Mouse (Mus musculus): Measurements from ENCODE around the gene Mrtfb. TPM values are rescaled to one million over a fixed set of nuclear protein-coding genes. Genes with fewer than 3 reads are reported as not detected.

The Mrtfb gene
- polyA plus RNA-seq, 1 experiment from 2014 or later: 23.7 TPM

GRCm38 (mm10) chr16:13414566-13414965 lies 158.3 kb downstream of the Mrtfb start:
- Histone ChIP-seq H3K4me3 (no peak overlapping the region), H3K27ac (no peak overlapping the region), H3K4me2 (no peak overlapping the region), H3K27me3 (no peaks in the 10 kb centered on the region), H3K9ac (no peak overlapping the region), H3K9me3 (no peaks in the 10 kb centered on the region), H3K36me3 (peaks cover 36% of the 10 kb centered on the region), H3K4me1 (no peaks in the 10 kb centered on the region)
- WGBS: 86% methylated on average over 7 of the region's 7 CpGs
- no peak for ATAC-seq (ENCODE audit: borderline replicate concordance, extremely low read depth, low FRiP score, low TSS enrichment)

- no peaks in the 10 kb centered on the region for H3K4me1 ChIP-seq
- H3K4me3 ChIP-seq: no peak overlapping the region
- H3K9me3 ChIP-seq: no peaks in the 10 kb centered on the region
- H3K36me3 ChIP-seq: peaks cover 32% of the 10 kb centered on the region
- H3K27me3 ChIP-seq: no peaks in the 10 kb centered on the region
- WGBS: 83% methylated on average over 4 of the region's 4 CpGs
- H3K4me2 ChIP-seq: no peak overlapping the region
- ATAC-seq (ENCODE audit: borderline replicate concordance, extremely low read depth, low FRiP score, low TSS enrichment): no peak
- H3K27ac ChIP-seq: no peak overlapping the region
- no peak overlapping the region for H3K9ac ChIP-seq
Observed at GRCm38 (mm10) chr16:13414972-13415371, 158.7 kb downstream of the Mrtfb start.

GRCm38 (mm10) chr16:13415465-13415864 lies 159.2 kb downstream of the Mrtfb start:
- Histone ChIP-seq H3K4me3 (no peak overlapping the region), H3K9me3 (no peaks in the 10 kb centered on the region), H3K4me1 (no peaks in the 10 kb centered on the region), H3K36me3 (peaks cover 27% of the 10 kb centered on the region), H3K4me2 (no peak overlapping the region), H3K27ac (no peak overlapping the region), H3K9ac (no peak overlapping the region), H3K27me3 (no peaks in the 10 kb centered on the region)
- 96% methylated on average over 6 of the region's 6 CpGs for WGBS
- no peak for ATAC-seq (ENCODE audit: borderline replicate concordance, extremely low read depth, low FRiP score, low TSS enrichment)

GRCm38 (mm10) chr16:13416465-13416864 lies 160.2 kb downstream of the Mrtfb start:
- Histone ChIP-seq H3K4me2 (no peak overlapping the region), H3K27ac (no peak overlapping the region), H3K9me3 (no peaks in the 10 kb centered on the region), H3K9ac (no peak overlapping the region), H3K36me3 (peaks cover 17% of the 10 kb centered on the region), H3K4me1 (no peaks in the 10 kb centered on the region), H3K27me3 (no peaks in the 10 kb centered on the region), H3K4me3 (no peak overlapping the region)
- ATAC-seq (ENCODE audit: borderline replicate concordance, extremely low read depth, low FRiP score, low TSS enrichment): no peak
- WGBS: 49% methylated on average over 10 of the region's 10 CpGs

GRCm38 (mm10) chr16:13417904-13418303 lies 161.6 kb downstream of the Mrtfb start:
- H3K9ac ChIP-seq: no peak overlapping the region
- ATAC-seq (ENCODE audit: borderline replicate concordance, extremely low read depth, low FRiP score, low TSS enrichment): no peak
- 53% methylated on average over 5 of the region's 5 CpGs for WGBS

GRCm38 (mm10) chr16:13419752-13420151 lies 163.5 kb downstream of the Mrtfb start:
- Histone ChIP-seq H3K9me3 (no peaks in the 10 kb centered on the region), H3K4me1 (no peaks in the 10 kb centered on the region), H3K27me3 (no peaks in the 10 kb centered on the region), H3K4me3 (no peak overlapping the region), H3K9ac (no peak overlapping the region), H3K27ac (no peak overlapping the region), H3K4me2 (no peak overlapping the region), H3K36me3 (no peaks in the 10 kb centered on the region)
- WGBS: 51% methylated on average over 2 of the region's 2 CpGs
- ATAC-seq (ENCODE audit: borderline replicate concordance, extremely low read depth, low FRiP score, low TSS enrichment): no peak

More at GRCm38 (mm10) chr16:13417904-13418303, 161.6 kb downstream of the Mrtfb start:
- Histone ChIP-seq H3K27ac (no peak overlapping the region), H3K4me3 (no peak overlapping the region), H3K4me2 (no peak overlapping the region), H3K36me3 (peaks cover 5% of the 10 kb centered on the region), H3K9me3 (no peaks in the 10 kb centered on the region), H3K27me3 (no peaks in the 10 kb centered on the region), H3K4me1 (no peaks in the 10 kb centered on the region)

GRCm38 (mm10) chr16:13422522-13422921 lies 166.2 kb downstream of the Mrtfb start:
- Histone ChIP-seq H3K4me3 (no peak overlapping the region), H3K27me3 (no peaks in the 10 kb centered on the region), H3K4me1 (peaks cover 3% of the 10 kb centered on the region; the same call in 1 of the 2 replicates), H3K36me3 (no peaks in the 10 kb centered on the region), H3K9me3 (no peaks in the 10 kb centered on the region), H3K27ac (no peak overlapping the region), H3K4me2 (no peak overlapping the region), H3K9ac (no peak overlapping the region)
- 86% methylated on average over 3 of the region's 3 CpGs for whole genome bisulfite sequencing
- no peak for ATAC-seq (ENCODE audit: borderline replicate concordance, extremely low read depth, low FRiP score, low TSS enrichment)

GRCm38 (mm10) chr16:13423587-13424355 lies 167.5 kb downstream of the Mrtfb start:
- Histone ChIP-seq H3K4me2 (no peak overlapping the region), H3K27me3 (no peaks in the 10 kb centered on the region), H3K36me3 (no peaks in the 10 kb centered on the region), H3K9ac (no peak overlapping the region), H3K4me3 (no peak overlapping the region), H3K9me3 (no peaks in the 10 kb centered on the region), H3K4me1 (peaks cover 3% of the 10 kb centered on the region; the same call in 1 of the 2 replicates), H3K27ac (no peak overlapping the region)
- 86% methylated on average over 8 of the region's 8 CpGs for WGBS
- no peak for ATAC-seq (ENCODE audit: borderline replicate concordance, extremely low read depth, low FRiP score, low TSS enrichment)

GRCm38 (mm10) chr16:13425804-13426203 lies 169.5 kb downstream of the Mrtfb start:
- H3K9ac ChIP-seq: no peak overlapping the region
- WGBS: 59% methylated on average over 6 of the region's 6 CpGs
- H3K4me3 ChIP-seq: no peak overlapping the region
- no peak for ATAC-seq (ENCODE audit: borderline replicate concordance, extremely low read depth, low FRiP score, low TSS enrichment)
- no peak overlapping the region for H3K27ac ChIP-seq
- H3K36me3 ChIP-seq: no peaks in the 10 kb centered on the region
- H3K9me3 ChIP-seq: no peaks in the 10 kb centered on the region
- H3K4me2 ChIP-seq: no peak overlapping the region
- H3K27me3 ChIP-seq: no peaks in the 10 kb centered on the region
- peaks cover 7% of the 10 kb centered on the region; the same call in 1 of the 2 replicates for H3K4me1 ChIP-seq

GRCm38 (mm10) chr16:13426831-13427589 lies 170.7 kb downstream of the Mrtfb start:
- Histone ChIP-seq H3K9me3 (no peaks in the 10 kb centered on the region), H3K4me1 (peaks cover 8% of the 10 kb centered on the region; the same call in 1 of the 2 replicates), H3K27ac (no peak overlapping the region), H3K9ac (no peak overlapping the region), H3K4me2 (no peak overlapping the region), H3K27me3 (no peaks in the 10 kb centered on the region), H3K36me3 (no peaks in the 10 kb centered on the region), H3K4me3 (no peak overlapping the region)
- no peak for ATAC-seq (ENCODE audit: borderline replicate concordance, extremely low read depth, low FRiP score, low TSS enrichment)
- 78% methylated on average over 10 of the region's 10 CpGs for WGBS

- WGBS: 61% methylated on average over 5 of the region's 5 CpGs
- Histone ChIP-seq H3K4me1 (peaks cover 8% of the 10 kb centered on the region; the same call in 1 of the 2 replicates), H3K4me2 (no peak overlapping the region), H3K9me3 (no peaks in the 10 kb centered on the region), H3K27ac (no peak overlapping the region), H3K4me3 (no peak overlapping the region), H3K36me3 (no peaks in the 10 kb centered on the region), H3K9ac (no peak overlapping the region), H3K27me3 (no peaks in the 10 kb centered on the region)
- no peak for ATAC-seq (ENCODE audit: borderline replicate concordance, extremely low read depth, low FRiP score, low TSS enrichment)
Observed at GRCm38 (mm10) chr16:13428077-13428476, 171.8 kb downstream of the Mrtfb start.

GRCm38 (mm10) chr16:13428806-13429205 lies 172.5 kb downstream of the Mrtfb start:
- H3K27ac ChIP-seq: no peak overlapping the region
- no peaks in the 10 kb centered on the region for H3K27me3 ChIP-seq
- H3K4me2 ChIP-seq: no peak overlapping the region
- H3K9me3 ChIP-seq: no peaks in the 10 kb centered on the region
- no peak overlapping the region for H3K9ac ChIP-seq
- no peaks in the 10 kb centered on the region for H3K36me3 ChIP-seq
- H3K4me1 ChIP-seq: peaks cover 8% of the 10 kb centered on the region; the same call in 1 of the 2 replicates
- no peak for ATAC-seq (ENCODE audit: borderline replicate concordance, extremely low read depth, low FRiP score, low TSS enrichment)
- 100% methylated on average over 1 of the region's 1 CpGs for WGBS
- H3K4me3 ChIP-seq: no peak overlapping the region
